Mouse (Mus musculus): ENCODE measurements at regions not wholly inside any gene's neighbourhood (a gene's known extent, or its start where the extent isn't known, plus 50 kb on each side); places are given as distances from the start of the nearest gene placed in this dataset.

- DNase-seq (ENCODE audit: low spot score in 2 of 2), result no peak
Measured at GRCm38 (mm10) chr1:121176541-121176940, 155.8 kb downstream of the Insig2 start.

GRCm38 (mm10) chr1:121177136-121177907 is 155.1 kb downstream of the Insig2 start:
- no peak for DNase-seq (ENCODE audit: low spot score in 2 of 2)

GRCm38 (mm10) chr1:121177908-121178311 is 154.5 kb downstream of the Insig2 start:
- DNase-seq (ENCODE audit: low spot score in 2 of 2), result no peak

- no peak for DNase-seq (ENCODE audit: low spot score in 2 of 2)
Measured at GRCm38 (mm10) chr1:121178611-121179245, 153.7 kb downstream of the Insig2 start.

GRCm38 (mm10) chr1:121180273-121181030 is 151.9 kb downstream of the Insig2 start:
- DNase-seq (ENCODE audit: low spot score in 2 of 2), result peak in 1 of 2 experiments; percentile 7

GRCm38 (mm10) chr1:121188895-121189294 is 143.5 kb downstream of the Insig2 start:
- no peak for DNase-seq (ENCODE audit: low spot score in 2 of 2)

- no peak for DNase-seq (ENCODE audit: low spot score in 2 of 2)
Measured at GRCm38 (mm10) chr1:121194800-121195199, 137.6 kb downstream of the Insig2 start.

- no peak for DNase-seq (ENCODE audit: low spot score in 2 of 2)
Measured at GRCm38 (mm10) chr1:121215843-121216242, 116.5 kb downstream of the Insig2 start.

GRCm38 (mm10) chr1:121224250-121224649 is 108.1 kb downstream of the Insig2 start:
- DNase-seq (ENCODE audit: low spot score in 2 of 2), result no peak

- DNase-seq (ENCODE audit: low spot score in 2 of 2), result no peak
Measured at GRCm38 (mm10) chr1:121226466-121227232, 105.7 kb downstream of the Insig2 start.

- no peak for DNase-seq (ENCODE audit: low spot score in 2 of 2)
Measured at GRCm38 (mm10) chr1:121227233-121227594, 105.2 kb downstream of the Insig2 start.

GRCm38 (mm10) chr1:121243576-121243975 is 88.8 kb downstream of the Insig2 start:
- DNase-seq (ENCODE audit: low spot score in 2 of 2), result no peak

- no peak for DNase-seq (ENCODE audit: low spot score in 2 of 2)
Measured at GRCm38 (mm10) chr1:121247556-121247955, 84.8 kb downstream of the Insig2 start.

- DNase-seq (ENCODE audit: low spot score in 2 of 2), result no peak
Measured at GRCm38 (mm10) chr1:121249081-121249480, 83.3 kb downstream of the Insig2 start.

- DNase-seq (ENCODE audit: low spot score in 2 of 2), result no peak
Measured at GRCm38 (mm10) chr1:121250686-121251085, 81.7 kb downstream of the Insig2 start.

- DNase-seq (ENCODE audit: low spot score in 2 of 2), result no peak
Measured at GRCm38 (mm10) chr1:121252056-121252455, 80.3 kb downstream of the Insig2 start.

- DNase-seq (ENCODE audit: low spot score in 2 of 2), result no peak
Measured at GRCm38 (mm10) chr1:121254196-121254595, 78.2 kb downstream of the Insig2 start.
